20 mouse cellular contexts compared by ENCODE assay signal in genomic region chr10:43317327-43317951, GRCm38 (mm10).
A peak's percentile ranks its signal among the peaks of the same experiment; 100 is the strongest.
DNase-seq lines count a peak whose midpoint lies in the region; ATAC-seq lines count a peak whose summit lies in the region.
"Had no signal": no experiment of that assay in that cellular context is flagged by ENCODE, and none has a peak within 500 bp of the region (broad histone marks: within the 10 kb centered on the region; RNA-seq: fewer than 3 reads in every experiment).

No protein-coding gene starts in this region.

- H3K4me3 ChIP-seq in midbrain, embryonic 12.5 days = no peak overlapping the region
- no peak overlapping the region for H3K4me3 ChIP-seq in midbrain, embryonic 10.5 days
- no peak overlapping the region for H3K4me3 ChIP-seq in forebrain, embryonic 12.5 days (replicated peaks)
- H3K4me3 ChIP-seq in forebrain, embryonic 15.5 days = no peak overlapping the region
- no peak overlapping the region for H3K4me3 ChIP-seq in limb, embryonic 10.5 days
- H3K4me3 ChIP-seq in kidney, embryonic 16.5 days (ENCODE audit: low read length) = no peak overlapping the region
- H3K4me3 ChIP-seq: embryonic facial prominence, embryonic 15.5 days; heart, embryonic 12.5 days; stomach, embryonic 15.5 days had no signal

- no peak overlapping the region for H3K4me2 ChIP-seq in midbrain, embryonic 12.5 days (replicated peaks)
- H3K4me2 ChIP-seq in forebrain, embryonic 12.5 days = no peak overlapping the region
- no peak overlapping the region for H3K4me2 ChIP-seq in forebrain, embryonic 15.5 days (replicated peaks)
- H3K4me2 ChIP-seq in kidney, embryonic 16.5 days (replicated peaks; ENCODE audit: low read depth, low read length) = no peak overlapping the region
- H3K4me2 ChIP-seq: embryonic facial prominence, embryonic 15.5 days; heart, embryonic 12.5 days; liver, embryonic 11.5 days; stomach, embryonic 15.5 days had no signal

- peaks cover 21% of the 10 kb centered on the region; the same call in 1 of the 2 replicates for H3K4me1 ChIP-seq in midbrain, embryonic 12.5 days
- peaks cover 6% of the 10 kb centered on the region for H3K4me1 ChIP-seq in midbrain, embryonic 10.5 days
- H3K4me1 ChIP-seq in forebrain, embryonic 12.5 days = peaks cover 17% of the 10 kb centered on the region
- peaks cover 19% of the 10 kb centered on the region for H3K4me1 ChIP-seq in forebrain, embryonic 15.5 days
- H3K4me1 ChIP-seq in limb, embryonic 10.5 days = peaks cover 5% of the 10 kb centered on the region; the same call in 1 of the 2 replicates
- peaks cover 8% of the 10 kb centered on the region; the same call in 1 of the 2 replicates for H3K4me1 ChIP-seq in kidney, embryonic 16.5 days (ENCODE audit: insufficient read depth, low read length)
- H3K4me1 ChIP-seq: embryonic facial prominence, embryonic 15.5 days; stomach, embryonic 15.5 days had no signal

- 70% methylated on average over 9 of the region's 9 CpGs for WGBS in midbrain, embryonic 12.5 days
- 92% methylated on average over 9 of the region's 9 CpGs for WGBS in midbrain, embryonic 10.5 days
- WGBS in forebrain, embryonic 12.5 days = 30% methylated on average over 9 of the region's 9 CpGs
- 12% methylated on average over 9 of the region's 9 CpGs for WGBS in forebrain, embryonic 15.5 days
- 89% methylated on average over 9 of the region's 9 CpGs for WGBS in limb, embryonic 10.5 days
- 84% methylated on average over 9 of the region's 9 CpGs for WGBS in kidney, embryonic 16.5 days

- H3K9ac ChIP-seq in midbrain, embryonic 12.5 days (replicated peaks) = no peak overlapping the region
- no peak overlapping the region for H3K9ac ChIP-seq in forebrain, embryonic 12.5 days
- H3K9ac ChIP-seq in forebrain, embryonic 15.5 days (replicated peaks) = no peak overlapping the region
- no peak overlapping the region for H3K9ac ChIP-seq in kidney, embryonic 16.5 days (replicated peaks; ENCODE audit: low read length)
- H3K9ac ChIP-seq: embryonic facial prominence, embryonic 15.5 days; heart, embryonic 12.5 days; stomach, embryonic 15.5 days had no signal

- DNase-seq in midbrain, embryonic 10.5 days (ENCODE audit: low spot score) = no peak
- DNase-seq in limb, embryonic 10.5 days (ENCODE audit: low spot score) = peak; percentile 12
- DNase-seq in ovary, postnatal 14 days (ENCODE audit: low spot score) = no peak
- DNase-seq in thymus, postnatal 4 days = no peak
- DNase-seq: adrenal gland, adult 2 months; cerebellum, adult 9-10 months; heart, postnatal 14 days; kidney, postnatal 4 days; lung, adult 2 months; lung, postnatal 36 days; thymus, adult 18-20 months had no signal

- peak overlapping the region; percentile 58 for H3K27ac ChIP-seq in midbrain, embryonic 12.5 days (replicated peaks)
- no peak overlapping the region for H3K27ac ChIP-seq in midbrain, embryonic 10.5 days (replicated peaks)
- peak overlapping the region; percentile 71 for H3K27ac ChIP-seq in forebrain, embryonic 12.5 days
- H3K27ac ChIP-seq in forebrain, embryonic 15.5 days (replicated peaks) = peak overlapping the region; percentile 62
- no peak overlapping the region for H3K27ac ChIP-seq in limb, embryonic 10.5 days
- H3K27ac ChIP-seq in kidney, embryonic 16.5 days (ENCODE audit: low read length) = no peak overlapping the region
- H3K27ac ChIP-seq: embryonic facial prominence, embryonic 15.5 days; stomach, embryonic 15.5 days had no signal

- no peaks in the 10 kb centered on the region for H3K9me3 ChIP-seq in midbrain, embryonic 12.5 days
- no peaks in the 10 kb centered on the region for H3K9me3 ChIP-seq in midbrain, embryonic 10.5 days (replicated peaks)
- no peaks in the 10 kb centered on the region for H3K9me3 ChIP-seq in forebrain, embryonic 12.5 days
- no peaks in the 10 kb centered on the region for H3K9me3 ChIP-seq in forebrain, embryonic 15.5 days
- H3K9me3 ChIP-seq in limb, embryonic 10.5 days (replicated peaks) = no peaks in the 10 kb centered on the region
- H3K9me3 ChIP-seq in kidney, embryonic 16.5 days (ENCODE audit: low read length) = no peaks in the 10 kb centered on the region
- H3K9me3 ChIP-seq: embryonic facial prominence, embryonic 15.5 days; heart, embryonic 12.5 days; stomach, embryonic 15.5 days had no signal

- 0 out of 2 replicates have a peak, but pooled peaks have one; percentile 56 for ATAC-seq in midbrain, embryonic 12.5 days (ENCODE audit: low FRiP score, low read depth)
- ATAC-seq in forebrain, embryonic 12.5 days (ENCODE audit: low FRiP score) = peak; percentile 78
- peak; percentile 80 for ATAC-seq in forebrain, embryonic 15.5 days (replicated peaks)
- no peak for ATAC-seq in kidney, embryonic 16.5 days (ENCODE audit: low FRiP score, low TSS enrichment)
- ATAC-seq: inflammation-experienced regulatory T-cells, adult 6 months had no signal

- H3K36me3 ChIP-seq in midbrain, embryonic 12.5 days = no peaks in the 10 kb centered on the region
- H3K36me3 ChIP-seq in midbrain, embryonic 10.5 days = no peaks in the 10 kb centered on the region
- no peaks in the 10 kb centered on the region for H3K36me3 ChIP-seq in forebrain, embryonic 12.5 days (replicated peaks)
- no peaks in the 10 kb centered on the region for H3K36me3 ChIP-seq in forebrain, embryonic 15.5 days
- no peaks in the 10 kb centered on the region for H3K36me3 ChIP-seq in limb, embryonic 10.5 days
- H3K36me3 ChIP-seq in kidney, embryonic 16.5 days (ENCODE audit: insufficient read depth, low read length) = no peaks in the 10 kb centered on the region
- H3K36me3 ChIP-seq: embryonic facial prominence, embryonic 15.5 days; heart, embryonic 12.5 days; stomach, embryonic 15.5 days had no signal

- H3K27me3 ChIP-seq in midbrain, embryonic 12.5 days = no peaks in the 10 kb centered on the region
- no peaks in the 10 kb centered on the region for H3K27me3 ChIP-seq in midbrain, embryonic 10.5 days (ENCODE audit: low read depth, poor library complexity, severe bottlenecking)
- H3K27me3 ChIP-seq in forebrain, embryonic 12.5 days = no peaks in the 10 kb centered on the region; the same call in 1 of the 2 replicates
- H3K27me3 ChIP-seq in forebrain, embryonic 15.5 days = no peaks in the 10 kb centered on the region
- no peaks in the 10 kb centered on the region for H3K27me3 ChIP-seq in limb, embryonic 10.5 days (ENCODE audit: low read depth, poor library complexity, severe bottlenecking)
- H3K27me3 ChIP-seq in kidney, embryonic 16.5 days (ENCODE audit: insufficient read depth, low read length) = no peaks in the 10 kb centered on the region
- H3K27me3 ChIP-seq: embryonic facial prominence, embryonic 15.5 days; heart, embryonic 12.5 days; stomach, embryonic 15.5 days had no signal

Comparison
In these comparisons a context has a peak if more than half of its experiments do, and no peak if none do; other contexts are left out.
1. H3K27ac ChIP-seq: peak in midbrain, embryonic 12.5 days (single experiment), forebrain, embryonic 12.5 days (single experiment) and forebrain, embryonic 15.5 days (single experiment); none in midbrain, embryonic 10.5 days (single experiment), limb, embryonic 10.5 days (single experiment) and kidney, embryonic 16.5 days (single experiment).